Mouse (Mus musculus) adrenal gland, adult (tissue): ENCODE data around the gene P2rx4.

Experiments
- DNase-seq, 2 experiments: peaks; one replicate each; pipeline ENCODE4 v3.0.0; 2022 to 2023; ENCODE audit warnings: low spot score in 1 of 2; ENCODE audit not compliant: inconsistent age in 2 of 2

The P2rx4 gene

GRCm38 (mm10) chr5:122756144-122756543 lies 48.8 kb downstream of the P2rx4 start:
- DNase-seq = no peak

GRCm38 (mm10) chr5:122756680-122757079 lies 49.3 kb downstream of the P2rx4 start:
- DNase-seq = peak; percentile 79 to 93

DNA sequence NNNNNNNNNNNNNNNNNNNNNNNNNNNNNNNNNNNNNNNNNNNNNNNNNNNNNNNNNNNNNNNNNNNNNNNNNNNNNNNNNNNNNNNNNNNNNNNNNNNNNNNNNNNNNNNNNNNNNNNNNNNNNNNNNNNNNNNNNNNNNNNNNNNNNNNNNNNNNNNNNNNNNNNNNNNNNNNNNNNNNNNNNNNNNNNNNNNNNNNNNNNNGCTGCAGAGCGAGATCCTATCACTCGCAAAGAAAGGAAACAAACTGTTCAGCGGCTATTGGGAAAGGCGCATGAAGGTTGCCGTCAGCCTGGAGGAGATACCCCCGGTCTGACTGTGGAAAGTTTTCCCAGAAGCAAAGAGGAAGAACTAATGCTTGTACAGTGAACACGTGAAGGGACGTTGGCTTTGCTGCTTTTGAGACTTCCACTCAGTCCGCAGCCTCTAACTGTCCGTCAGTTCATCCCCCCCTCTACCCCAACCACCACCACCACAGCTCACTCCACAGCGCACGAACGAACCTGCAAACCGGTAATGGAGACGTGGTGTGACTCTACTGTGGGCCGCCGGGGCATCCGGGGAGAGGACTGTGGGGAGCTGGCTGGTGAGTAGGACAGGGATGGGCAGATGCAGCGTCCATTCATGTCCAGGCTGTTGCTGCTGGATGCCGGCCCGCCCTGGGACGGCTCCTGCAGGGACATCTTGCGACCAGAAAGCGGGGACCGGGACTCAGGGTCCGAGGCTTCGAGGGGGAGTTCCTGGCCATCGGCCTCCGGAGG lies 56.1 kb downstream of the P2rx4 start:
- DNase-seq = no peak

DNA sequence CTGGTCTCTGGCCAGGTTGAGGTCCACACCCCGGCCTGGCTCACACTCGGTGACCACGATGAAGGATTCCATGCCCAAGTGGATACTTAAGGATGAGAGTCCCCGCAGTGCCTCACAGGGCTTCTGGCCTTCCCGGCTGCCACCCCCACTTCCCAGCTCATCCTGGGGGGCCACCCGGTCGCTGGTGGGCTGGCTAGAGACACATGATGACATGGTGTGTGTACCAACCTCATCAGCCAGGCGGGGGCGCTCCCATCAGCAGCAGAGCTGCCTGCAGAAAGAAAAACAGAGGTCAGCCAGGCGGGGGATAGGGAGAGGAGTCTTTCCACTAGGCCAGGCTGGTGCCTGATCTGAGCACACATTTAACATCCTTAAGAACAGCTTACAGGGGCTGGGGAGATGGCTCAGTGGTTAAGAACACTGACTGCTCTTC lies 56.7 kb downstream of the P2rx4 start:
- DNase-seq = peak in 1 of 2 experiments; percentile 66

- DNase-seq = no peak
These were observed 59.9 kb downstream of the P2rx4 start for GRCm38 (mm10) chr5:122767283-122767682.

GRCm38 (mm10) chr5:122769101-122769568 lies 61.8 kb downstream of the P2rx4 start:
- peak in 1 of 2 experiments; percentile 54 for DNase-seq

DNA sequence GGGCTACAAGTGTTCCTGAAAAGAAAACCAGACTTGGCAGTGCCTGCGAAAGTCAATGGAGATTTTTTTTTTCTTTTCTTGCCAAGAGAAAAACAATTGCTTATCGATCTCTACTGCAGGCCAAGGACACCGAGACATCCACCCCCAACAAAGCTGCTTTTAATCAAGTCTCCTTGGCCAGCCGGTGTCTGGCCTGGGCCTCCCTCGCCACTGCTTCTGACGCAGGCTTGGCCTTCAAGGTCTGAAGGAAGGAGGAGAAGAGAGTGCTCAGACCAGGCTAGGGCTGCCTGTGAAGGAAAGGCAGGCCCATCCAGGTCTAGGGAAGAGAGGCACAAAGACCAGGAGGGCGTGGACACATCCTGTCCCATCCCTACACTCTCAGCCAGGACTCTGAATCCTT lies 63.0 kb downstream of the P2rx4 start:
- peak; percentile 71 to 88 for DNase-seq

DNA sequence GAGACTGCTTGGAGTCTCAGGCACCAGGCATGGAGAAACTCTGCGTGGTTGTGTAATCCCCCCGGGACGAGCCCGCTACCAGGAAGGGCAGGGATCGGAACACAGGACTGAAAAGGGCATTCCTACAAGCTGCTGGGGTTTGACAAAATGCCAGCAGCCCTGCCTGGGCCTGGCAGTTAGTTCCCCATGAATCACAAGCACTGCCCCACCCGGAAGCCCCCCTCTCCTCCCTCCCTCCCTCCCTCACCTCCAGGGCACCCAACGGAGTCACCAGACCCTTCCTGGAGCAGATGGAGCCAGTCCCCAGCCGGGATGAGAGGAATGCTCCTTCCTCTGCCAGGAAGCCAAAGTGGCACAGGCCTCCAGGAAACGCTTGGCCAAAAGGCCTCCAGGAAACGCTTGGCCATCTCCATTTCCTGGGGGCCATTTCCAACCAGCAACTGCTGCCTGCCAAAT lies 63.5 kb downstream of the P2rx4 start:
- peak; percentile 84 to 92 for DNase-seq

GRCm38 (mm10) chr5:122771428-122771827 lies 64.1 kb downstream of the P2rx4 start:
- DNase-seq = peak in 1 of 2 experiments; percentile 43

DNA sequence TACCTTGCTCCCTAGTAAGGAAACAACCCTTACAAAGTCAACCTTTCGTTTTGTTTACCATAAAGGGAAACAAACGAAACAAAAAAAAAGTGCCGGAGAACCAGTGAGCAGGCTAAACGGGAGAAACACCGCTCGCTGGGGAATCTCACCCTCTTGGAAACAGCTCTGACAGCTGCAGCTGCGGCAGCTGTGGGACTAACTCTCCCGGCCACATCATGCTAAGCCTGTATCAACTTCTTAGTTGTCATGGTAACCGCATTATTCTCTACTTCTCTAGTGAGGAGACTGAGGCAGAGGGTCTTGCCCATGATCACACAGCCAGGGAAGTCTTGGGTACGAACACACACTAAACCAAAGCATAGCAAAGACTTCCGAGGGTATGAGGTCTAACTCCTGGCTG lies 66.4 kb downstream of the P2rx4 start:
- no peak for DNase-seq

GRCm38 (mm10) chr5:122774743-122775611 lies 67.6 kb downstream of the P2rx4 start:
- DNase-seq = peak; percentile 81 to 90

- DNase-seq = no peak
These were observed 68.4 kb downstream of the P2rx4 start for GRCm38 (mm10) chr5:122775646-122776286.

GRCm38 (mm10) chr5:122777322-122777721 lies 70.0 kb downstream of the P2rx4 start:
- DNase-seq = no peak

- peak; percentile 56 to 82 for DNase-seq
These were observed 71.2 kb downstream of the P2rx4 start for GRCm38 (mm10) chr5:122778231-122779226.
